9 mouse cellular contexts compared by ENCODE assay signal in the genomic region with DNA sequence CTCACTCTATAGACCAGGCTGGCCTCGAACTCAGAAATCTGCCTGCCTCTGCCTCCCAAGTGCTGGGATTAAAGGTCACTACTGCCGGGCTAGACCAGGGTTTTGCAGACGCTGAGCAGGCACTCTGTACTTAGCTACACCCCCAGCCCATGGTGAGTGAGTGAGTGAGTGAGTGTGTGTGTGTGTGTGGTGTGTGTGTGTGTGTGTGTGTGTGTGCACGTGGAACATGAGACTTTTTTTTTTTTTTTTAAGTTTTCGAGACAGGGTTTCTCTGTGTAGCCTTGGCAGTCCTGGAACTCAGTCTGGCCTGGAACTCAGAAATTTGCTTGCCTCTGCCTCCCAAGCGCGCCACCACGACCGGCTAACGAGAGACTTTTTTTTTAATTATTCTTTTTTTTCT. TPM values are rescaled to one million over a fixed set of nuclear protein-coding genes. Genes with fewer than 3 reads are reported as not detected.
A peak's percentile ranks its signal among the peaks of the same experiment; 100 is the strongest.
DNase-seq lines count a peak whose midpoint lies in the region; ATAC-seq lines count a peak whose summit lies in the region.
"Had no signal": no experiment of that assay in that cellular context is flagged by ENCODE, and none has a peak within 500 bp of the region (broad histone marks: within the 10 kb centered on the region; RNA-seq: fewer than 3 reads in every experiment).

No protein-coding gene starts in this region.

- peak overlapping the region; percentile 83 for H3K4me2 ChIP-seq in lung, embryonic 15.5 days
- H3K4me2 ChIP-seq in neural tube, embryonic 13.5 days: peak overlapping the region; percentile 74

- H3K9me3 ChIP-seq in lung, embryonic 15.5 days: no peaks in the 10 kb centered on the region
- no peaks in the 10 kb centered on the region for H3K9me3 ChIP-seq in neural tube, embryonic 13.5 days

- no peak for ATAC-seq in CD4-positive, CD25-positive, alpha-beta regulatory T cell, adult 4 months
- no peak for ATAC-seq in lung, embryonic 15.5 days (ENCODE audit: borderline replicate concordance, extremely low read depth, low FRiP score, low TSS enrichment)
- ATAC-seq in neural tube, embryonic 13.5 days (ENCODE audit: low read depth): no peak

- no peak overlapping the region for H3K9ac ChIP-seq in lung, embryonic 15.5 days
- no peak overlapping the region for H3K9ac ChIP-seq in neural tube, embryonic 13.5 days

- no peaks in the 10 kb centered on the region for H3K27me3 ChIP-seq in lung, embryonic 15.5 days
- H3K27me3 ChIP-seq in neural tube, embryonic 13.5 days: no peaks in the 10 kb centered on the region

- peak overlapping the region; percentile 98 for H3K27ac ChIP-seq in lung, embryonic 15.5 days
- H3K27ac ChIP-seq in neural tube, embryonic 13.5 days (replicated peaks): peak overlapping the region; percentile 90; the same call in 1 of the 2 replicates

- H3K36me3 ChIP-seq in lung, embryonic 15.5 days: peaks cover 7% of the 10 kb centered on the region; the same call in 1 of the 2 replicates
- H3K36me3 ChIP-seq in neural tube, embryonic 13.5 days: peaks cover 6% of the 10 kb centered on the region; the same call in 1 of the 2 replicates

- WGBS in lung, embryonic 15.5 days: 72% methylated on average over 10 of the region's 10 CpGs
- WGBS in neural tube, embryonic 13.5 days: 84% methylated on average over 10 of the region's 10 CpGs

- H3K4me3 ChIP-seq in lung, embryonic 15.5 days: 0 out of 2 replicates have a peak overlapping the region, but pooled peaks have one; percentile 68
- H3K4me3 ChIP-seq in neural tube, embryonic 13.5 days: no peak overlapping the region

- H3K4me1 ChIP-seq in lung, embryonic 15.5 days: peaks cover 54% of the 10 kb centered on the region
- H3K4me1 ChIP-seq in neural tube, embryonic 13.5 days (replicated peaks): peaks cover 74% of the 10 kb centered on the region

- DNase-seq in CD4-positive, CD25-positive, alpha-beta regulatory T cell, adult 2 months (ENCODE audit: low read depth, low spot score): peak; percentile 66
- DNase-seq in lung, postnatal 4 days: no peak
- DNase-seq in induced T-regulatory cell, adult 2 months (ENCODE audit: low read depth): peak; percentile 72
- no peak for DNase-seq in layer of hippocampus, adult 11-12 months (ENCODE audit: low spot score)
- DNase-seq in ovary, postnatal 10 days (ENCODE audit: low spot score): no peak
- DNase-seq: gastrocnemius, postnatal 36 days had no signal

RNA-seq across cellular contexts. Expression of gene Plekhg2, which starts 2.2 kb away (rescaled TPM):
- 100 to 1,000 TPM in 1 of 2 experiments, 10 to 100 TPM in 1; 65.5 to 110 TPM for polyA plus RNA-seq in CD4-positive, CD25-positive, alpha-beta regulatory T cell, adult 4 months (2017; shearing (Covaris generic))
- polyA plus RNA-seq in lung, embryonic 15.5 days (2015; fragmentation: Nextera tagmentation; extraction: Ambion mirVana): 59.4 and 67.9 TPM in 2 replicates
- 33.8 and 35.8 TPM in 2 replicates for polyA plus RNA-seq in neural tube, embryonic 13.5 days (2015; fragmentation: Nextera tagmentation; extraction: Ambion mirVana)

RNA-seq across cellular contexts. Expression of gene Zfp36, which starts 5.4 kb away (rescaled TPM):
- 100 to 1,000 TPM; 156 to 341 TPM for polyA plus RNA-seq in CD4-positive, CD25-positive, alpha-beta regulatory T cell, adult 4 months (2017; shearing (Covaris generic))
- 16.4 and 17.9 TPM in 2 replicates for polyA plus RNA-seq in lung, embryonic 15.5 days (2015; fragmentation: Nextera tagmentation; extraction: Ambion mirVana)
- polyA plus RNA-seq in neural tube, embryonic 13.5 days (2015; fragmentation: Nextera tagmentation; extraction: Ambion mirVana): 4.9 and 6.5 TPM in 2 replicates

RNA-seq across cellular contexts. Expression of gene Med29, which starts 17.9 kb away (rescaled TPM):
- 10 to 100 TPM; 25.8 to 27.5 TPM for polyA plus RNA-seq in CD4-positive, CD25-positive, alpha-beta regulatory T cell, adult 4 months (2017; shearing (Covaris generic))
- polyA plus RNA-seq in lung, embryonic 15.5 days (2015; fragmentation: Nextera tagmentation; extraction: Ambion mirVana): 51.2 and 53.8 TPM in 2 replicates
- polyA plus RNA-seq in neural tube, embryonic 13.5 days (2015; fragmentation: Nextera tagmentation; extraction: Ambion mirVana): 35.7 and 45.4 TPM in 2 replicates

RNA-seq across cellular contexts. Expression of gene Paf1, which starts 18.1 kb away (rescaled TPM):
- 10 to 100 TPM; 55.6 to 71.0 TPM for polyA plus RNA-seq in CD4-positive, CD25-positive, alpha-beta regulatory T cell, adult 4 months (2017; shearing (Covaris generic))
- 80.7 and 88.2 TPM in 2 replicates for polyA plus RNA-seq in lung, embryonic 15.5 days (2015; fragmentation: Nextera tagmentation; extraction: Ambion mirVana)
- 99.8 and 103 TPM in 2 replicates for polyA plus RNA-seq in neural tube, embryonic 13.5 days (2015; fragmentation: Nextera tagmentation; extraction: Ambion mirVana)

RNA-seq across cellular contexts. Expression of gene Rps16, which starts 24.2 kb away (rescaled TPM):
- 1,000 to 10,000 TPM; 1,259 to 1,457 TPM for polyA plus RNA-seq in CD4-positive, CD25-positive, alpha-beta regulatory T cell, adult 4 months (2017; shearing (Covaris generic))
- 979 and 1,114 TPM in 2 replicates for polyA plus RNA-seq in lung, embryonic 15.5 days (2015; fragmentation: Nextera tagmentation; extraction: Ambion mirVana)
- 533 and 537 TPM in 2 replicates for polyA plus RNA-seq in neural tube, embryonic 13.5 days (2015; fragmentation: Nextera tagmentation; extraction: Ambion mirVana)

Comparison
In these comparisons a context has a peak if more than half of its experiments do, and no peak if none do; other contexts are left out.
1. DNase-seq: peak in CD4-positive, CD25-positive, alpha-beta regulatory T cell, adult 2 months (single experiment) and induced T-regulatory cell, adult 2 months (single experiment); none in lung, postnatal 4 days (0 of 2), layer of hippocampus, adult 11-12 months (single experiment) and ovary, postnatal 10 days (single experiment).